Mouse (Mus musculus) CD4-positive naive resting alpha-beta T cell, adult 76 days (primary cell): ENCODE measurements around the gene Pdzd3. TPM values are rescaled to one million over a fixed set of nuclear protein-coding genes. Genes with fewer than 3 reads are reported as not detected.

Source experiments
- total RNA-seq: library from RNA; stranded (reverse); gene quantifications from one replicate; pipeline ENCODE4 v1.2.4, GENCODE M21; 2023

The Pdzd3 gene
- total RNA-seq, result not detected

DNA sequence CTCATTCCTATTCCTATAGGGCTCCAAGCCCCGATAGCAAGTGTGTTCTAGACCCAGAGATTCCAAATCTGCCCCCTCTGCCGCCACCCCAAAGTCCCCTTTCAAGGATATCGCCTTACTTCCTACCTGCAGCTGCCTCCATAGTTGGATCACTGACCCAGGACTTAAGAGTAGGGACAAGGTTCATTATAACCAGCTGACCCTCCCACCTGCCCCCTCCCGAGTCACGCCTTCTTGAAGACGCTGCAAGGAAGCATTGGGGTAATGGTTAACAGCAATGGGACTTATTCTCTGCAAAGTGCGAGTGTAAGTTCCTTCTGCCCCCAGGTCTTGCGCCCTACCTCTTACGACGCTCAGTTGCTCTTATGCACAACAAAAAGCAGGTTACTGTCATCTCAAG lies at the start of gene Pdzd3:
TSS of gene Pdzd3 (minus strand) at position 158 of the 400 bp plus-strand sequence.

DNA sequence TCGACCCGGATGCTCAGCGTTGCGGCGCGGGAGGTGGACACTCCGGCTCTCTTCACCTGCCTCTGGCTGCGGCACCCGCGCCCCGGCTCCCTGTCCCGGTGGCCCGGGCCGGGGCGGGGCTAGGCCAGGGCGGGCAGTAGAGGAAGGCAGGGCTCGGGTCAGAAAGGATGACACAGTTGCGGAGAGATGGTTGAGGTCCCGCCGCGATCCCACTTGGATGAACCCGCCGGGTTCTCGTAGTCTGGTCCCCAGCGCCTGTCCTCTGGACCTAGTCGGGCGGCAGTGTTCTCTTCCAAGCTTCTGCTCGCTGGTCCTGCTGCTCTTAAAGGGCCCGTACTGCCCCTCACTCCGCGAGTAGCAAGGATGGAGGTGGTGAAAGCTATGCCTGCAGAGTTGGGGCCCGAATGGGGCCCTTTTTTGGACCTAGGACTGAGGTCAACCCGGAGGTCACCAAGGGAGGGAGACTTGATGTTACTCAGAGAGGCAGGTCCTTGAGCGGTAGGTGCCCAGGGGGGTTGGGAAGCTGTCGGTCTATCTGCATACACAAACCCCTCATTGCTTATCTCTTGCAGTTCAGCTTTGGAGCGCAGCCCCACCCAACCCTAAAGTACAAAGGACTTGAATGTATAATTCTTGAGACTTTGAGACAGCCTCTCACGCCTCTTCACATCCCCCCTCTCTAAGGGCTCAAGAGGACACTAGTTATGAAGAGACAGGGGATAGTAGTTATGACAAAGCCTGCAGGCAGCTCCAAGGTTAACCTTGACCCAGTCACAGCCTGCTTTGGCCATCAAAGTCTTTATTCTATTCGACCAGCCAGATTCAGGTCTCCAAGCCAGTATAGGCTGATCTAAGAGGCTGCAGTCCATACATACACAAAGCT lies 37.0 kb upstream of the Pdzd3 start, which contains the start of gene Abcg4:
TSS of gene Abcg4 (minus strand) at position 540 of the 883 bp plus-strand sequence.

DNA sequence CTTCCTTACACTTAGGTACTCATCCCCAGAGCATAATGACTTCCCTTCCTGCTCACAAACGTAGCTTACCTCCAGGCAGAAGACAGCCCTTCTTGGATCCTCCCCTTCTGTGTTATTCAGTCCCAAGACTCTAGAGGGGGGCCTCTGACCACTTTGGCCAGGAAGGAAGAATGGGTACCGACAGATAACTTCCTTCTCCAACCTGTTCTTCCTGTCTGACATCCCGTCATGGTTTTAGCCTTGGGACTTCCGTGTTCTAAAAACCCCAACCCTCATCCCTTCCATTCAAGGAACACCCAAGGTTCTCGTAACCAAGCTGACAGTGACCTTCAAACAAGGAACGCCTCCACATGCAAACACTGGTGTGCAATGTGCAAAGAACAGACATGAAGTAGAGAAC lies 17.2 kb upstream of the Pdzd3 start, which contains the start of gene Nlrx1:
TSS of gene Nlrx1 (minus strand) at position 168 of the 400 bp plus-strand sequence.

DNA sequence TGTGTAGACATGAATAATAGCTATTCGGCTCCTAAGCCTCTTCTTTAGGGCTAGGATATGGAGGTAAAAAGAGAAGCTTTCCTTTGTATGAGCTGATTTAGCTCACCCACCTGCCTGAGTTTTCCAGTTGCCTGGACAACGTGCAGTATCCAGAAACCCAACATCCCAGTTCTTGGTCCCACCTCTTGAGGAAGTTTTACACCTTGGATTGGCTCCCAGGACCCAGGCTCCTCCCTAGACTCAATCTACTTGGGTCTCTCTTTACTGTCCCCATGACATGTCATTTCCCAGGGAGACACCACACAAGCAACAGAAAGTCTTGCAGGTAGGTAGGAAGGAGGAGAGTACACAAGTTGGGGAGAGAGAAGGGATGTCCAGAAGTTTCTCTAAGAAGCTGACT lies 10.9 kb downstream of the Pdzd3 start, which contains the start of gene Ccdc153:
TSS of gene Ccdc153 (plus strand) at position 278 of the 400 bp plus-strand sequence.

DNA sequence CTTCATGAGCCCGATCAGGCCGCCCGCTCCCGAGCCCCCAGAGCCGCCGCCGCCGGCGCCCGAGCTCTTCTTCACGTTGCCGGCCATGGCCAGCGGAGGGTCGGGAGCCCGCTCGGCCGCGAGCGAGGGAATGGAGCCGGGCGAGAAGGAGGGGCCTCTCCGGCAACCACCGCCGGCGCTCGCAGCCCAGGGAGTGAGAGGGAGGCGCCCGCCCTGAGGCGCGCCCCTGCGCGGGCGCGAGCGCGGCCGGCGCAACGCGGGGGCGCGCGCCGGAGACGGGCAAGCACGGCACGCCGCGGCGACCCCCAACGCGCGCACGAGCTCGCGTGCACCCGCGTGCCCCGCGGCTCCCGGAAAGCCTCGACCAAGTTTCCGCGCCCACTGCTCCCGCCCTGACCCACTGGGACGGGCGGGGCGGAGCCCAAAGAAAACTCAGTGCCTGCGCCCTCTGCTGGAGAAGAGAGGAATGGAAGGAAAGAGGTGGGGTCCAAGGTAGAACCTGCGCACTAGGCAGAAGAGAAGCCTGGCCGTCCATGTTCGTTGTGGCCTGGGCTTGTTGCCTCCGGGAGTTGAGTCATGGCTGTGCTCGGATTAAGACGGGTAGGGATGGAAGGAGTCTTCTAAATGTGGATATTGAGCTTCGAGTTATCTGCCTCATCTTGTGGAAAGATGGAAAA lies 17.3 kb downstream of the Pdzd3 start, which contains the start of gene Cbl:
TSS of gene Cbl (minus strand) at position 248 of the 677 bp plus-strand sequence.

Other genes with a start within 250 kb of the Pdzd3 start
- gene Thy1, start 208.1 kb downstream of the Pdzd3 start, total RNA-seq, result 595 TPM
- 66.1 TPM for gene Usp2, start 184.4 kb downstream of the Pdzd3 start, total RNA-seq
- gene Mfrp, start 149.7 kb downstream of the Pdzd3 start, total RNA-seq, result 1.3 TPM
- 6.4 TPM for gene C1qtnf5, start 144.2 kb downstream of the Pdzd3 start, total RNA-seq
- gene Gm49380, start 138.0 kb downstream of the Pdzd3 start, total RNA-seq, result 0.23 TPM
- gene Rnf26, start 138.0 kb downstream of the Pdzd3 start, total RNA-seq, result 23.1 TPM
- 2.8 TPM for gene Mcam, start 117.0 kb downstream of the Pdzd3 start, total RNA-seq
- gene Cbl, start 17.4 kb downstream of the Pdzd3 start, total RNA-seq, result 153 TPM
- not detected for gene Ccdc153, start 10.8 kb downstream of the Pdzd3 start, total RNA-seq
- gene Nlrx1, start 17.1 kb upstream of the Pdzd3 start, total RNA-seq, result 7.1 TPM
- 0.35 TPM for gene Abcg4, start 37.1 kb upstream of the Pdzd3 start, total RNA-seq
- gene Hinfp, start 54.2 kb upstream of the Pdzd3 start, total RNA-seq, result 47.4 TPM
- gene C2cd2l, start 68.8 kb upstream of the Pdzd3 start, total RNA-seq, result 23.0 TPM
- 5.8 TPM for gene Dpagt1, start 74.5 kb upstream of the Pdzd3 start, total RNA-seq
- 35.0 TPM for gene H2afx, start 83.2 kb upstream of the Pdzd3 start, total RNA-seq
- 18.1 TPM for gene Hmbs, start 92.8 kb upstream of the Pdzd3 start, total RNA-seq
- 55.9 TPM for gene Vps11, start 110.2 kb upstream of the Pdzd3 start, total RNA-seq
- gene Hyou1, start 128.0 kb upstream of the Pdzd3 start, total RNA-seq, result 65.5 TPM
- 13.5 TPM for gene Slc37a4, start 145.4 kb upstream of the Pdzd3 start, total RNA-seq
- 2,729 TPM for gene Rps25, start 155.7 kb upstream of the Pdzd3 start, total RNA-seq
- gene Trappc4, start 156.1 kb upstream of the Pdzd3 start, total RNA-seq, result 52.8 TPM
- gene Ccdc84, start 167.1 kb upstream of the Pdzd3 start, total RNA-seq, result 35.9 TPM
- gene Foxr1, start 189.7 kb upstream of the Pdzd3 start, total RNA-seq, result not detected
- gene Upk2, start 203.5 kb upstream of the Pdzd3 start, total RNA-seq, result not detected
- 159 TPM for gene Bcl9l, start 231.4 kb upstream of the Pdzd3 start, total RNA-seq